Mouse (Mus musculus): Measurements from ENCODE around the gene Ugt2b38.

DNA sequence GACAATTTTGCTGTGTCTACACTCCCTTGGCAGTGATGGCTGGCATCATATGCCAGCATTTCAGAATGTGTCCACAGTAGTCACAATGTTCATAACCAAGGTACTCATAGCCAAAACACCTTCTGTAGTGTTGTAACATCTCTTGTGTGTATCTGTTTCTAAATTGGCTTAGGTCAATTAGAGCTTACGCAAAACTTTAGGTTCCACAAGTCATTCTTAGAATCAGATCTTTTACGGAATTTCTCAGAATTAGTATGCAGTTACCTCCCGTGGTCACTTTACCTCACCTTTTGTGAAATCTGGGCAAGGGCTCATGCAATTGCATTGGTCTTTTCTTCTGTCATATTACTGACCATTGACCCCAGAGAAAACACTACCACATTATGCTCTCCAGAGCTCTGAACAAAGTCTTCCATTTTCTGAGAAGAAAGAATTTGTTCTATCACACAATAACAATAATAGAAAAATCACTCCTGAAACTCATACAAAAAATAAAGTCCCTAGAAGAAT lies 48.1 kb downstream of the Ugt2b38 start:
- TF ChIP-seq CTCF (IDR thresholded peaks at IDR 0.05) (no peak), EP300 (IDR thresholded peaks at IDR 0.05; ENCODE audit: insufficient read depth, low read depth, low read length) (no peak)
